Mouse (Mus musculus) ES-E14 (cell line): ENCODE results near the gene Zcchc7. TPM values are rescaled to one million over a fixed set of nuclear protein-coding genes. Genes with fewer than 3 reads are reported as not detected.
A peak's percentile ranks its signal among the peaks of the same experiment; 100 is the strongest.

Experiments
- DNase-seq: peaks from one replicate; pipeline ENCODE4 v3.0.0-alpha.2; 2013; ENCODE audit warnings: low read depth, low spot score
- H3K27ac ChIP-seq: 2 replicates; pipeline ENCODE4 v1.5.1; 2012; ENCODE audit warnings: low read depth, mild to moderate bottlenecking, low read length, moderate library complexity, mixed read lengths; ENCODE audit not compliant: poor library complexity, insufficient read depth, severe bottlenecking
- H3K36me3 ChIP-seq: 2 replicates; pipeline ENCODE4 v1.6.1; 2012; ENCODE audit warnings: mild to moderate bottlenecking, low read length, moderate library complexity, mixed read lengths; ENCODE audit not compliant: control insufficient read depth, poor library complexity, insufficient read depth, severe bottlenecking
- H3K4me1 ChIP-seq, 2 experiments: fragments of 150-350 bp in 1 of 2; sonication (generic) in 1 of 2; 2 replicates each; pipeline ENCODE4 v1.6.1; 2012; ENCODE audit warnings: low read length in 2 of 2, mild to moderate bottlenecking in 1 of 2, mixed read lengths in 1 of 2; ENCODE audit not compliant: control insufficient read depth in 2 of 2, insufficient read depth in 2 of 2, poor library complexity in 1 of 2
- H3K4me3 ChIP-seq, 2 experiments: fragments of 150-350 bp in 1 of 2; sonication (generic) in 1 of 2; 2 replicates each; pipeline ENCODE4 v1.5.1; 2012; ENCODE audit warnings: low read length in 2 of 2, low read depth in 1 of 2, mild to moderate bottlenecking in 1 of 2, mixed read lengths in 1 of 2; ENCODE audit not compliant: insufficient read depth in 1 of 2, poor library complexity in 1 of 2, severe bottlenecking in 1 of 2
- H3K9ac ChIP-seq: 2 replicates; pipeline ENCODE4 v1.6.1; 2012; ENCODE audit warnings: low read depth, mild to moderate bottlenecking, low read length, mixed read lengths; ENCODE audit not compliant: poor library complexity, insufficient read depth, severe bottlenecking
- H3K9me3 ChIP-seq: fragments of 150-350 bp; sonication (generic); 2 replicates; pipeline ENCODE4 v1.6.1; 2012; ENCODE audit warnings: low read depth, mild to moderate bottlenecking, low read length; ENCODE audit not compliant: control insufficient read depth, insufficient read depth
- CHD2 ChIP-seq: IDR thresholded peaks from 2 replicates; pipeline ENCODE4 v1.6.1; 2014; ENCODE audit warnings: mild to moderate bottlenecking, low read depth, low read length, inconsistent platforms
- HCFC1 ChIP-seq: IDR thresholded peaks from 2 replicates; pipeline ENCODE4 v1.6.1; 2012; ENCODE audit warnings: low read length, inconsistent platforms, borderline replicate concordance; ENCODE audit not compliant: insufficient read depth
- MAFK ChIP-seq: IDR thresholded peaks from 2 replicates; pipeline ENCODE4 v1.6.1; 2014; ENCODE audit warnings: mild to moderate bottlenecking, low read depth, low read length, inconsistent platforms; ENCODE audit not compliant: insufficient read depth
- ZC3H11A ChIP-seq: IDR thresholded peaks from 2 replicates; pipeline ENCODE4 v1.6.1; 2012; ENCODE audit warnings: low read depth, mild to moderate bottlenecking, inconsistent platforms, low read length, borderline replicate concordance
- ZNF384 ChIP-seq: IDR thresholded peaks from 2 replicates; pipeline ENCODE4 v1.6.1; 2012; ENCODE audit warnings: low read depth, low read length, inconsistent platforms
- in situ Hi-C, 2 experiments: fragments of 600-800 bp; cut with MboI; formaldehyde crosslinking; loops; one replicate each; pipeline ENCODE4 v1.15.1; 2025; ENCODE audit warnings: low sequenced_read_pairs in 2 of 2, inconsistent platforms in 1 of 2; ENCODE audit not compliant: unreplicated experiment in 2 of 2
- total RNA-seq: library from RNA; depleted of rRNA; stranded (reverse); fragments of 300-350 nt; gene quantifications from 2 replicates; pipeline ENCODE4 v1.2.3, GENCODE M21; 2012; rRNA removed

Zcchc7 gene
- total RNA-seq = 24.5 and 25.1 TPM in 2 replicates

DNA sequence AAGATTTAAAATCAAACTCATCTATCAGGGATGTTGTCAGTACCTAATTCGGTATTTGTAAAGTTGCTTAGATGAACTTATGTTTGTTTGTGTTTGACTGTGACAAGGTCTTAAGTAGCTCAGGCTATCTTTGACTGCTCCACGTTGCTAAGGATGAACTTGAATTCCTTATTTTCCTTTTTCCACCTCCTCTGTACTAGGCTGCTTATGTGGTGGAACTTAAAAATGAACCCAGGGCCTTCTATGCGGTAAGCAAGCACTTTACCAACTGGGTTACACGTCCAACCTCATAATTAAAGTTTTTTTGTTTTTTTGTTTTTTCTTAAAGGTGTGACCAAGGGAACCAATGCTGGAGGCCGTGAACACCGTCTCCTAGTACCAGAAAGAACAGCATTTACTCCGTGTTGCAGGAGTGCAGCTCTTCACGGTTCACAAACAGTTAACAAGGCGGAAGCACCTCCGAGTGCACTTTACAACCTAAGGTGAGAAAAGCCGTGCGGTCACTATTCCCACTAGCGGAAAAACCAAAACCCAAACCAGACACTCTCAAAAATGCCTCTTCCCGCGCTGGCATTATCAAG lies at the start of gene Zcchc7:
Gene Zcchc7, plus strand, starts transcription at position 325 of the 581 bp plus-strand sequence.
- peak within 1 kb of the TSS; percentile 90 for H3K9ac ChIP-seq
- no peaks in the 10 kb centered on the region for H3K4me1 ChIP-seq
- in situ Hi-C loops = no loop called here
- peak within 1 kb of the TSS; percentile 70 to 87 for H3K4me3 ChIP-seq
- H3K9me3 ChIP-seq = no peaks in the 10 kb centered on the region
- no peaks in the 10 kb centered on the region for H3K36me3 ChIP-seq
- TF ChIP-seq CHD2 (no peak), MAFK (no peak), ZC3H11A (no peak), HCFC1 (no peak), ZNF384 (no peak)
- no peak for DNase-seq
- H3K27ac ChIP-seq = peak within 1 kb of the TSS; percentile 59; the same call in 1 of the 2 replicates

DNA sequence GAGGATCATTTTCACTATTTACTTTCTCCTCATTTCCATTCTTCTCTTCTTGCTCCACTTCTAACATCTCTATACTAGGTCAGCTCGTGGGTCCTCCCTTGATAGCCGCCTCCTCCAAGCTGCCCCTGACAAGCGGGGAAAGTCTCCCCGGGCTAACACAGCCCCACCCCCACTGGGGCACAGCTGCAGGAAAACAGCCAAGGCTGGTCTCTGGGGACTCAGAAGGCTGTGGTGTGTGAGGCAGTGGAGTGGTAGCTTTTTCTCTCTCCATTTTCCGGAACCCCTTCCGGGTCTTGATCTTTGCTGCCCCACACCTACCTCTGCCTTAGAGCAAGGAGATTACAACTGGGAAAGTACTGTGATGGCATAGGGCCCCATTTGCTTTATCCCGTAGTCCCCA lies 49.7 kb upstream of the Zcchc7 start:
- Histone ChIP-seq H3K27ac (no peak overlapping the region), H3K4me3 (no peak overlapping the region), H3K36me3 (no peaks in the 10 kb centered on the region), H3K9me3 (no peaks in the 10 kb centered on the region), H3K4me1 (no peaks in the 10 kb centered on the region; a peak in 1 of 4 replicates), H3K9ac (no peak overlapping the region)
- no peak for DNase-seq
- in situ Hi-C loops = no loop called here
- no peak for TF ChIP-seq HCFC1
- TF ChIP-seq CHD2 = no peak
- no peak for TF ChIP-seq ZC3H11A
- no peak for TF ChIP-seq ZNF384
- no peak for TF ChIP-seq MAFK

- Histone ChIP-seq H3K9me3 (no peaks in the 10 kb centered on the region), H3K9ac (no peak overlapping the region), H3K4me3 (no peak overlapping the region), H3K27ac (no peak overlapping the region), H3K36me3 (no peaks in the 10 kb centered on the region), H3K4me1 (no peaks in the 10 kb centered on the region)
- in situ Hi-C loops = no loop called here
- TF ChIP-seq MAFK (no peak), ZNF384 (no peak), ZC3H11A (no peak), HCFC1 (no peak), CHD2 (no peak)
- DNase-seq = no peak
These were observed 48.8 kb upstream of the Zcchc7 start for GRCm38 (mm10) chr4:44706865-44707264.

GRCm38 (mm10) chr4:44708311-44708710 lies 47.4 kb upstream of the Zcchc7 start:
- no peak for DNase-seq

More at GRCm38 (mm10) chr4:44708311-44708710, 47.4 kb upstream of the Zcchc7 start:
- no peak overlapping the region for H3K27ac ChIP-seq
- H3K9ac ChIP-seq = no peak overlapping the region
- no peaks in the 10 kb centered on the region for H3K9me3 ChIP-seq
- TF ChIP-seq ZNF384 = no peak
- TF ChIP-seq MAFK = no peak
- TF ChIP-seq ZC3H11A = no peak
- no peak for TF ChIP-seq HCFC1
- no peak for TF ChIP-seq CHD2
- no peak overlapping the region for H3K4me3 ChIP-seq
- in situ Hi-C loops = no loop called here
- no peaks in the 10 kb centered on the region for H3K4me1 ChIP-seq
- H3K36me3 ChIP-seq = no peaks in the 10 kb centered on the region
